Mouse (Mus musculus): ENCODE measurements around the gene Vps9d1. TPM values are rescaled to one million over a fixed set of nuclear protein-coding genes. Genes with fewer than 3 reads are reported as not detected.
"Not testable (repeated sequence)": the region's sequence is repeated elsewhere in the genome, so short reads cannot be mapped to it uniquely, and the experiment has no call there.

Vps9d1 gene
- total RNA-seq, 2 experiments from 2014 or later = 72.7 to 74.6 TPM

DNA sequence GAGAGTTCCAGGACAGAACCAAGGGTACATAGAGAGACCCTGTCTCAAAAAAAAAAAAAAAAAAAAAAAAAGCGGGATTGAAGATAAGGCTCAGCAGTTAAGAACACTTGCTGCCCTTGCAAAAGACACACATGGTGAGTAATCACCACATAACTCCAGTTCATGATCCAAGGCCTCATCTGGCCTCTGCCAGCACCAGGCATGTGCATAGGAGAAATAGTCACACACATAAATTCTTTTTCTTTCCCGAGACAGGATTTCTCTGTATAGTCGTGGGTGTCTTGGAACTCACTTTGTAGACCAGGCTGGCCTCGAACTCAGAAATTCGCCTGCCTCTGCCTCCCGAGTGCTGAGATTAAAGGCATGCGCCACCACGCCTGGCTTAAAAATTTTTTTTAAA lies 3.4 kb upstream of the Vps9d1 start:
- intact Hi-C loops (cut with DNase I) = loop anchor here (10.0 kb wide), 1 partner anchor 107 kb away; no protein-coding TSS in a partner anchor
- not testable (repeated sequence) for DNase-seq (ENCODE audit: extremely low spot score in 1 of 2, low spot score in 2 of 2)

DNA sequence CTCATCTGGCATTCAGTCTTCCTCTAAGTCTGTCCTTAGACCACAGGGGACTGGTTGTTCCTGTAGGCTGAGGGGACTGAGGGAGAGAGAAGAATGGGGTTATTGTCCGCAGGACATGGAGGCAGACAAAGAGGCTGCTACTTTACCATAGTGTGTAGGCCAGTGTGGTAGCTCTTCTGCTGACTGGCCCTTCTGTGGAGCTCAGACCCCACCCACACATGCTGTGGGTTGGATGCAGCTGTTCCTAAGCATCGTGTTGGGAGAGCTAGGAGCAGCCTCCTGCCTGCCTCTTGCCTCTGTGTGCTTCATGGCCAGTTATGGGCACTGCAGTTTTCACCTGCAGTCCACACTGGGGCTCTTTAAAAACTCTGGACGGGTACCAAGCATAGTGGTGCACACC lies 3.0 kb upstream of the Vps9d1 start:
- intact Hi-C loops (cut with DNase I) = loop anchor here (10.0 kb wide), 1 partner anchor 108 kb away; no protein-coding TSS in a partner anchor
- DNase-seq (ENCODE audit: extremely low spot score in 1 of 2, low spot score in 2 of 2) = no peak

DNA sequence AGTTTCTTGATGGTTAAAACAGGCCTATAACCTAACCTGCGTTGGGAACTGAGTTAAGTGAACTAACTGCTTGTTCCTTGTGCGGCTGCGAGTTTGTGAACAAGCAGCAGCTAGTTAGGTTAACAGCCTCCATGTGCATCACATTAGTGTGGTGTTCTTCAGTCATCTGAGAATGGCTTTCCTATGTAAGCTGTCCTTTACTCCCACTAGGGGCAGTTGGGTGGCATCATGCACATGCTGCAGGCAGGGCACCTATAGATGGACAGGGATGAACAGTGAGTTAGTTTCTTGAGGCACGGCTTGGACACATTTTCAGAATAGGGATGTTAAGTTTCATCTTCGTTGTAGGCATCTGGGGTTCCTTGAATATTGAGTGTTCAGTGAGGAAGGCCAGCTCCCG lies 1.0 kb upstream of the Vps9d1 start:
- no peak for DNase-seq (ENCODE audit: extremely low spot score in 1 of 2, low spot score in 2 of 2)
- intact Hi-C loops (cut with DNase I) = loop anchor here (10.0 kb wide), 1 partner anchor 110 kb away; no protein-coding TSS in a partner anchor

DNA sequence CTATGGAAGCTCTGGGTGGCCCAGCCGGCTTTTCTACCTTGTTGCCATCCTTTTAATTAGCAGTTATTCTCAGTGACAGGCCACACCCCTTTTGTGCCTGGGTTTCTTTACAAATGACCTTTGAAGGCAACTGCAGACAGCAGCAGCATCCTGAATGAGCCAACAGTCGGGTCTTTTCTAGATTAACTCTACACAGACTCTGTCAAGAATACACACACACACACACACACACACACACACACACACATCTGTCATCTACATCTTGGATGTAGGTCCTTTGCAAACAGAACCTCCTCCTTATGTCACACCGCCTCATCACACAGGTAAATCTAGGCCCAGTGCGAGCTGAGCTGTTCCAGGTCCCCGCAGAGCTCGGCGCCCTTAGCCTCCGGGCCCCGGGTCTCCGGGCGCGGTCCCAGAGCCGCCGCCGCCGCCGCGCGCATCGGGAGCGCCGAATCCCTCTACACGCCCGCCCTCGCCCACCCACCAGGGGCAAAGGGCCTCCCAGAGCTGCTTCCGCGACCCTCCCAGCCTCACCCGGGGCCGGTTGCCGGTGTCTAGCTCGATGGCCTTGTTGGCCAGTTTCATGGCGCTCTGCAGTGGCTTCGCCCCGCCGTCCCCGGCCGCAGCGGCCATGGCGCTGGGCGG lies 573 bp downstream of the Vps9d1 start:
- intact Hi-C loops (cut with DNase I) = loop anchor here (10.0 kb wide), 1 partner anchor 111 kb away; no protein-coding TSS in a partner anchor
- no peak for DNase-seq (ENCODE audit: extremely low spot score in 1 of 2, low spot score in 2 of 2)

DNA sequence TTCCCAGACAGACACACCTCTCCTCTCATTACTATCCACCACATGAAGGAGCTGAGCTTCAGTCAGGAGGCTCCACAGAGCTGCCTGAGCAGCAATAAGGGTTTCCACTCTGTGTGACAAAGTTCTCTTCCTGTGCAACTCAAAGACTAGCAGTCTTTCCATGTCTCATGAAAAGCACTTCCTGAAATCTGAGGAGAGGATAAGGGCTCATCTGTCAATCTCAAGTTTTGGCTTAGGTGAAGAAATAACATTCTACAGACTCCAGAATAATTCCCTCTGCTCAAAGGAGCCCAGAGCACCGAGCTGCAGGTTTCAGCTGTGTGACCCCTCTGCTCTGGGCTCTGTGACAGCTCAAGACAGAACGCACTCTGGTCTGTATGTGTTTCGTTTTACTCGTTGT lies 1.2 kb downstream of the Vps9d1 start:
- no peak for DNase-seq (ENCODE audit: extremely low spot score in 1 of 2, low spot score in 2 of 2)
- intact Hi-C loops (cut with DNase I) = loop anchor here (10.0 kb wide), 1 partner anchor 112 kb away; no protein-coding TSS in a partner anchor

DNA sequence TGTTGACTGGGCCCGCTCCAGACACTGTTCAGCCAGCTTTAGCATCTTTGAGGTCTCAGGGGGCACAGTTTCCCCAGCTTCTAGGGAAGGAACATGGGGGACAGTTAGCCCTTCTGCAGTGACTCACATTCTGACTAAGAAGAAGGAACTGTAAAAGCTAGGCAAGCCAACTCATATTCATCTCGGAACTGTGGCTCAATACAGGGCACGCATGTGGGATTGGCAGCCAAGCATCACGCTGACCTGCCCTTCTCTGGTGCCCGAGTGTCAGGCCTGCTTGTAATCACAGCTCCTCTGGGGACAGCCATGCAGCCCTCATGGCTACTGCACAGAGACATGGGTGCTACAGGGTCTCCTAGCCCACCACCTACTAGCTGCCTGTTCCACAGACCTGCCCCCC lies 3.2 kb downstream of the Vps9d1 start:
- DNase-seq (ENCODE audit: extremely low spot score in 1 of 2, low spot score in 2 of 2) = no peak
- intact Hi-C loops (cut with DNase I) = loop anchor here (10.0 kb wide), 1 partner anchor 114 kb away; no protein-coding TSS in a partner anchor

DNA sequence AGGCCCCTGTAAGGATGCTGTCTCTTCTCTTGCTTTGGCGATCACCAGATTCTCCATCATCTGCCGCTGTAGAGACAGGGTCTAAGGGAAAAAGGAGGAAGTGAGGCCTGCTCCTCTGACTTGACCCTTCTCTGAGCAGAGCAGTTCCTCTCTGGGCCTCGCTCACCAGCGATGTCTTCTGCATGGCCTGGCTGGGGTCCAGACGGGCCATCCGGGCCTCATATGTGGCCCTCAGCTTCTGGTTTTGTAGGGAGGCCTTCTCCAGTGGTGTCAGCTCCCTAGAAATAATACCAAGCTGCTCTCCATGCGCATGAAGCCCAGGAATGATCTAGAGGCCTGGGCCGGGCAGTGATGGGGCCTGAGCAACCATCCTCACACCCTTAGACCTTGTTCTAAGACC lies 5.6 kb downstream of the Vps9d1 start:
- no peak for DNase-seq (ENCODE audit: extremely low spot score in 1 of 2, low spot score in 2 of 2)
- intact Hi-C loops (cut with DNase I) = no loop called here

DNA sequence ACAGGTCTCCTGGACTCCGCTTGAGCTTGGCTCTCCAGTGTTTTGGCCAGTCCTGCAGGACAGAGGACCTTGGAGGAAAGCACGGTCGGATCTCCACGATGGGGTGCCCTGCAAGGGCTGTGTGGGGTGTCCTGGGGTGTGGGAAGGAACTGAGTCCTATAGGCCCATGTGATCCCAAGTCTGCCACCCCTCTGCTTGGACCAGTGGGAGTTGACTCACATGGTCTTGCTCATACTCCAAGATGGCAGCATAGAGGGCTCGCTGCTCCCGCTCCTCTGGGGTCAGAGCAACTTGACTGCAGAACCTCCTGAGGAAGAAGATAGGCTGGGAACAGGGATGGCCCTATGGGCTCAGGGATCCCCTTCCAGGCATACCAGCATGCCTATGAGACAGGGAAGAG lies 6.4 kb downstream of the Vps9d1 start:
- intact Hi-C loops (cut with DNase I) = no loop called here
- DNase-seq (ENCODE audit: extremely low spot score in 1 of 2, low spot score in 2 of 2) = no peak

DNA sequence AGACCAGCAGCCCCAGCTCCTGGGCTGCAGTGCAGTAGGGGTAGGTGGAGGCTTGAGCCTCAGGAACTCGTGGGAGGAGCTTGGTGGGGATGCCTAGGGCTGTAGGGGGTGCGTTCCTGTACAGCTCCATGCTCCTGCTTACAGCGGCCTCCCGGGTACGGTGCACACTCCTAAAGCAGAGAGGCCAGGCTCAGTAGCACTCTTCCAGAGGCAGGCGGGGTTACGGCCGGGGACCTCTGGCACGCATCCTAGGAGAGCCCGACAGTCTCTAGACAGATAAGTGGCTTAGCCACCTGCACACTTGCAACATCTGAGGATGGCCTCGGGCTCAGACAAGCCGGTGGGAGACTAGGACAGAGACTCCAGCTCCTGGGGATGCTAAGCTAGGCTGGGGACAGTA lies 8.6 kb downstream of the Vps9d1 start:
- intact Hi-C loops (cut with DNase I) = no loop called here
- no peak for DNase-seq (ENCODE audit: extremely low spot score in 1 of 2, low spot score in 2 of 2)

DNA sequence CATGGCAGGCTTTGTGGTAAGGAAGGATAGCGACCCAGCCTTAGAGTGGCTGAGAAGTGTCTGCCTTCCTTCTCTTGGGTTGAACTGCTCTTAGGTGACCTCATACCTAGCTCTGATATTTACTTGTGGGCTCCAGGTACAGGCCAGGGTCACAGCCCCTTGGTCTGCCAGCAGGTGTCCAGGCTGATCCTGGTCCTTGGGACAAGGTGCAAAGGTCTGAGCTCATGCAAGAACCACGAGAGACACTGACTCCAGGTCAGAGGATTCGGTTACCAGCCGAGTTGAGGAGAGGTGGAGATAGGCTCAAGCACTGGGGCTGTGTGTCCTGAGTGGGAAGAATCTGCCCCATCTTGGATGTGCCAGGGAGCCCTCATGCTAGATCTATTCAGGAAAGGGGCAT lies 9.8 kb downstream of the Vps9d1 start:
- intact Hi-C loops (cut with DNase I) = no loop called here
- DNase-seq (ENCODE audit: extremely low spot score in 1 of 2, low spot score in 2 of 2) = no peak

DNA sequence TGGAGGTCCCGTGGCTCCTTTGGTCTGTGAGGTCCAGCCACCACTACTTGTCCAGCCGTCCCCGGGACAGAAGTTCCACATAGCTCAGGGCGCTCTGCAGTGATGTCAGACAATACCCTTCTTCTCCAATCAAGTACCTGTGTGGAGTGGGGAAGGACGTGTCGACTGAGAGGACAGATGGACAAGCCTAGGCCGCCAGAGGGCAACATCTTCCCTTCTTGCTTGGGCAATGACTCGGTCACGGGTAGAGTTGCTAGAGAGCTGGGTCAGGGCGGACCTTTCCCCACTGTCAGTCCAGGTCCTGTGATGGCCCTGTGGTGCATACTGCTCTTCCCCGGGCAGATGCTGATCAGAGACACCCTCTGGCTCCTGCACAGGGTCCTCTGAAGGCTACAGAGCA lies 11.1 kb downstream of the Vps9d1 start:
- no peak for DNase-seq (ENCODE audit: extremely low spot score in 1 of 2, low spot score in 2 of 2)
- intact Hi-C loops (cut with DNase I) = no loop called here

DNA sequence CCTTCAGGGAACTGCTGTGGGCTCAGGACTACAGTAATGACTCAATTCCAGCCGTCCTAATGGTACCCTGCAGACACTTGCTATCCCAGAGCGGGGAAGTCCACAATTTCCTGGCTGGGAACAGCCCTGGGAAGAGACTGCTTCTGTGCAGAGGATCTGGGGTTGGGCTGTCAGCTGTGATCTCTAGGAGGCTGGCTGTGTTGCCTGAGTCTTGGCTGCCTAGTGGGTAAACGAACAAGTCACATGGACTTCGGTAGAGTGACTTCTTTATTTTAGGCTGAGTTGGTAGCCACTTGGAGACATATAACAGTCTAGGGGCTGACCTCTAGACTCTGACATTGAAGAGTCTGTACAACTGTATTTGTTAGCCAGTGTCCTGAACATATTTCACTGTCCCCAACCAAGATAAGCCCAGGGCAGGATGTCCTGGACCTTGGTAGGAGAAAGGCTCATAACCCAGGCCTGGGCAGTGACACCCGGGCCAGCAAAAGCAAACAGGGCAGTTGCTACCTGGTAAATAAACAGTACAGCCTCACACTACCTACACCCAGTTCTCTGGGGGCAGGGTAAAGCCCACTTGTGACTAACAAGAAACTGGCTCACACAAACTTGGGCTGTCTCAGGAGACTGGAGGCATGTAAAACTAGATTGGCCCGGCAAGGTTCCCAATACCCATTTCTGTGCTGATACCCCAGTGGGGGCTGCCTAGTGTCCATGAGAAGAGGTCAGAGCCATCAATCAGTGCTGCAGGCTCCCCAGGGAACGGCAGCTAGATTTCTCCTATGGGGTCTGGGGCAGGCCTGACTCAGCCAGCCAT lies 11.8 kb downstream of the Vps9d1 start:
- intact Hi-C loops (cut with DNase I) = no loop called here
- no peak for DNase-seq (ENCODE audit: extremely low spot score in 1 of 2, low spot score in 2 of 2)

DNA sequence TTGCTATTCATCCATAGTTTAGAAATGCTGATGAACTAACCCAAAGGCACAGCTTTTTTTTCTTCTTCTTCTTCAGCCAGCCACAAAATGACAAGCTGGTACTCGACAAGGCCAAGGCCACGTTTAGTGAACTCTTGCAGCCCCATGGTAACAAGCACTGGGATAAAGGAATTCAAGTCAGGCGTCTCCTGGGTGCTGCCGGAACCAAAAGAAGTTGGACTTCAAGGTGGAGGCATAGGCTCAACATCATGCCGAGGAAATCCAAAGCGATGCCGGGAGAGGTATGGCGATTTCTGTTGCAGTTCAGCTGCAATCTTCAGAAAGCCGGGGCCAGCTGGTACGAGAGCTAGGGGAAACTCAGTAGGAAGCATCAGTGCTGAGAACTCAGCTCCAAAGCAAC lies 14.8 kb downstream of the Vps9d1 start:
- no peak for DNase-seq (ENCODE audit: extremely low spot score in 1 of 2, low spot score in 2 of 2)
- intact Hi-C loops (cut with DNase I) = no loop called here

DNA sequence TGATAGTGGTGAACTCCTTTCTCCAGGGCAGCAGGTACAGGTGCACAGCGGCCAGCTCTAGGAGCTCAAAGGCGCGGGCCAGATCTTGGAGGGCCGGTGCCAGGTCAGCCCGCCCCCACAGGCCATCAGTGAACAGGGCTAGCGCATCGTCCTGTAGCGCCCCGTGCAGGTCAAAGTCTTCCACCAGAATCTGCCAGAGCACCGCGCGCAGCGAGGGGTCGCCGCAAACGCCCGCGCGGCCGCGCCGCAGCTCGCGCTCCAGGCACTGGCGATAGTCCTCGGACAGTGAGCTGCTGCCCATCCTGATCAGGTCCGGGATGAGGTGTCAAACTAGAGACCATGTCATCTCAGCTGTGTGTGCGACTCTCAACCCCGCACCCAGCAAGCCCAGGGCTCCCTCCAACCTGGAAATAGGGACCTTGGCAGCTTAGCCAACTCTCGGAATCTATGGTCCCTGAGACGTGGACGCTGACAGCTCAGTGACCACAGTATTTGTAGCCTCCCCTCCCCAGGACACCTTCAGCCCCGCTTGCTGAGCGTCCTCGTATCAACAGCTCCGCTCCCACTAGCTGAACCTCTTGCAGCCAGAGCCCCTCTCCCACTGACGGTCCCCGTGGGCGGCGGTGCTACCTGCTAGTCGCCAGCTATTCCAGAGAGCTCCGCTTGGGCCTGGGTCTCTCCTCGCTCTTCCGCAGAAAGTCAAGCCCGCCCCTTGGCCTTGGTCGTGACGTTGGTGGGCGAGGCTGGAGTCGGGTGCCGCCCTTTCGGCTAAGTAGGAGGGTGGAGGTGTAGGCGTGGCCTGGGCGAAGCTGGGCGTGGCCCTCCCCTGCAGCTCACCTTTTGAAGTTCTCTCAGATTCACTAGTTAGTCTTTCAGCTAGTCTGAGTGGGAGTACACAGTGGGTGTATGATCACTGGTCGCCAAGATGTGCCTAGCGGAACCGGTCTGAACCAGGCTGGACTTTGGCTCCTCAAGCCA lies 18.3 kb downstream of the Vps9d1 start, which contains the start of gene Spata2l:
Gene Spata2l, minus strand, starts transcription at position 714 of the 978 bp plus-strand sequence.
- peak; percentile 74 to 91 for DNase-seq (ENCODE audit: extremely low spot score in 1 of 2, low spot score in 2 of 2)
- intact Hi-C loops (cut with DNase I) = no loop called here

DNA sequence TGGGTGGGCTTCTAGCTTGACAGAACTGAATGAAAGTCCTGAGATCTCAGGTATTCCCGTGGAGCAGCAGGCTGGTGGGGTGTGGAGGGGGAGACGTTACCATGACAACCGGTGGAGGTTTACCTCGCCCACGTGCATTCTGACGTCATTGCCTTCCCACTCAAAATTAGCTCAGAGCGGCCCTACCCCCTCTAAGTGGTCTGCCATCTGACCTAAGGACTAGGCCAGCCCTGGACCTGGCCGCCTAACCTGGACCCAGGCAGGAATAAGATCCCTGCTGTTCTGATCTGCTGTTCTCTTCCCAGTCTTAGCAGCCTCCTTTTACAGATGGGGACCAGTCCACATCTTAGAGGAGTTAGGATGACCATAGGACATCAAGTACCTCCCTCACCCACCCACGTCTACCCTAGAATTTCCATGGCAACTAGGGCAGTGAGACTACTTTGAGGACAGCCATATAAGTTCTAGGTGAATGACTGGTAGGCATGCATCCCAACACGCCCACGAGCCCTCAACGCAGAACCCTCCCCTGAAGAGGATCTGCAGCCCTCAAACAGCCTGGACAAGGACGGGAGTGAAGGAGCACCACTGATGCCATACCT lies 19.1 kb downstream of the Vps9d1 start:
- intact Hi-C loops (cut with DNase I) = no loop called here
- peak; percentile 75 to 77 for DNase-seq (ENCODE audit: extremely low spot score in 1 of 2, low spot score in 2 of 2)

DNA sequence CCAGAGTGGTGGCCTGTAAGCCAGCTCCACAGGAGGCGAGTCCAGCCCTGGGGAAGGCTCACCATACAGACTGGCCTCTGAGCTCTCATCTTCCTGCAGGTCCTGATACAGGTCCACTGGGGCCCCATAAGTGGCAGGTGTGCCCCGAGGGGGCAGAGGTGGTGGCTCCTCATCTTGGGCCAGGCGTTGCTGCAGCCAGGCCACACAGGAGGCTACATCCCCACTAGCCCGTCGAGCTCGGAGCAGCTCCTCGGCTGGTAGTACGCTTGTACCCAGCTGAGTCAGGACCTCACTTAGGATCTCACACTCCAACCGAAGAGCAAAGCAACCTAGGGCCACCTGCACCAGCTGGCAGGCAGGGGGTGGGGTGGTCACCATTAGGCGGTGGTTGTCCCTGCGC lies 20.4 kb downstream of the Vps9d1 start:
- no peak for DNase-seq (ENCODE audit: extremely low spot score in 1 of 2, low spot score in 2 of 2)
- intact Hi-C loops (cut with DNase I) = no loop called here

DNA sequence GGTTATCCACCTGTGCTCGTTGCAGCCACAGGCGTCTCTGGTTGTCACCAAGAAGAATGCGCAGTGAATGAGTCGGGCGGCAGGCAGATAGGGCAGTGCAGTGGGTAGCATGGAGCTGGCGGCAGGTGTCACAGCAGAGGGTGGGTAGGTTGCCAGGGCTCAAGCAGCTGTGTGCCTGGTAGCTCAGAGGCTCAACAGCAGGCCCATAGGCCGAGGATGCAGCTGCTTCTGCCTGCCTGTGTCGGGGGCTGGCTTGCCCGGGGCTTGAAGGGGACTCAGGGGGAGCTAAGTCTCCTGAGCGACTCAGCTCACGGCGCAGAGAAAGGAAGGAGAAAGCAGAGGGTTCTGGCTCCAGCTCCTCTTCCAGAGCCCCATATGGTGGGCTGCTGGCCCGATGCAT lies 20.8 kb downstream of the Vps9d1 start:
- DNase-seq (ENCODE audit: extremely low spot score in 1 of 2, low spot score in 2 of 2) = no peak
- intact Hi-C loops (cut with DNase I) = no loop called here

DNA sequence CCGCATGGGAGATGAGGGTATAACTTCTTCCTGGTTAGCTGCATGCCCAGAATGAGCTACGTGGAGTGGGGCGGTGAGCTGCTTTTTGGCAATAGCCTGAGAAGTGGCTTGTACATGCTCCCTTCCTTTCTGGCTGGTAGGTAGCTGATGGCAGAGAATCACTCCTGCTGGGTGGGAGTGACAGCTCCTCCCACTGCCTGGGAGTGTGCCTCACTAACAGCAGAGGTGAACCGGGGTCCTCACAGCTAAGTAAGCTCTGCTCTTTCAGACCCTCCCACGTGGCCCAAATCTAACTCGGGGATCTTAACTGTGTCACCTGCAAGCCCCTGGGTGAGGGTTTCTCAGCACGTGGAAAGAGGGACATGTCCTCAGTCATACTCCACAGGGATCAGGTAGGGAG lies 21.6 kb downstream of the Vps9d1 start:
- intact Hi-C loops (cut with DNase I) = no loop called here
- DNase-seq (ENCODE audit: extremely low spot score in 1 of 2, low spot score in 2 of 2) = no peak

DNA sequence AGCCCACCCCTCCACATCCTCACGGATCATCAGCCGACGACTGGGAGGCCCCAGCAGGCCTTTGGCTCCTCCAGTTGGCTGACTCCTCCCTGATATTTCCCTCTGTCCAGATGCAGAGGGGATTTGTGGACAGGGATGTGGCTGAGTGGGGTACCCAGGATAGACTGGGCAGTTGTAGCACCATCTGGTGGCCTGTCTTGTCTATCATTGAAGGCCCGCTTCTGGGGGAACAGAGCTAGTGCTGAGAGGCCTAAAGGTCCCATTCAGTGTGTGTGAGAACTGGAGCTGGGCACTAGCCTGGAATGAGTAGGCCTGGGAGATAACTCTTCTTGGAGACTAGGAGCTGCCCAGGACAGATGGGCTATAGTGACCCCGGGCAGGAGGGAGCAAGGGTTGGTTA lies 22.4 kb downstream of the Vps9d1 start:
- intact Hi-C loops (cut with DNase I) = no loop called here
- no peak for DNase-seq (ENCODE audit: extremely low spot score in 1 of 2, low spot score in 2 of 2)
